Mouse (Mus musculus) skeletal muscle tissue, adult 2 months (tissue): ENCODE measurements around the gene Gda.

Experiments
- DNase-seq: peaks from one replicate; pipeline ENCODE4 v3.0.0-alpha.2; 2012; ENCODE audit warnings: low read depth, low spot score

Gda gene

GRCm38 (mm10) chr19:21473345-21473744 lies at the start of gene Gda:
TSS of gene Gda (minus strand) at chr19:21473445.
- DNase-seq = no peak

GRCm38 (mm10) chr19:21520280-21520679 lies 47.0 kb upstream of the Gda start:
- DNase-seq = no peak

- DNase-seq = peak; percentile 47
These were observed 36.9 kb upstream of the Gda start for GRCm38 (mm10) chr19:21510116-21510515.

GRCm38 (mm10) chr19:21507561-21508232 lies 34.5 kb upstream of the Gda start:
- no peak for DNase-seq

- DNase-seq = no peak
These were observed 33.9 kb upstream of the Gda start for GRCm38 (mm10) chr19:21507133-21507532.

- DNase-seq = no peak
These were observed 31.5 kb upstream of the Gda start for GRCm38 (mm10) chr19:21504716-21505115.

- DNase-seq = no peak
These were observed 26.2 kb upstream of the Gda start for GRCm38 (mm10) chr19:21499394-21499983.

- DNase-seq = no peak
These were observed 22.6 kb upstream of the Gda start for GRCm38 (mm10) chr19:21495817-21496216.

GRCm38 (mm10) chr19:21493807-21494521 lies 20.7 kb upstream of the Gda start:
- no peak for DNase-seq

GRCm38 (mm10) chr19:21491391-21491790 lies 18.1 kb upstream of the Gda start:
- DNase-seq = no peak

GRCm38 (mm10) chr19:21487124-21487944 lies 14.1 kb upstream of the Gda start:
- no peak for DNase-seq

GRCm38 (mm10) chr19:21482096-21482495 lies 8.9 kb upstream of the Gda start:
- no peak for DNase-seq

GRCm38 (mm10) chr19:21481031-21481430 lies 7.8 kb upstream of the Gda start:
- no peak for DNase-seq

GRCm38 (mm10) chr19:21480053-21480419 lies 6.8 kb upstream of the Gda start:
- no peak for DNase-seq

GRCm38 (mm10) chr19:21479183-21480052 lies 6.2 kb upstream of the Gda start:
- no peak for DNase-seq

- DNase-seq = no peak
These were observed 5.3 kb upstream of the Gda start for GRCm38 (mm10) chr19:21478538-21478937.

GRCm38 (mm10) chr19:21477780-21478179 lies 4.5 kb upstream of the Gda start:
- DNase-seq = no peak

- peak; percentile 67 for DNase-seq
These were observed 3.5 kb upstream of the Gda start for GRCm38 (mm10) chr19:21476782-21477181.

GRCm38 (mm10) chr19:21472121-21472780 lies 994 bp downstream of the Gda start:
- DNase-seq = peak; percentile 64

- no peak for DNase-seq
These were observed 11.9 kb downstream of the Gda start for GRCm38 (mm10) chr19:21461221-21461960.
